Mouse (Mus musculus) c-Kit-positive CD71-positive TER-119-positive erythroid progenitor cells, embryonic 14.5 days (primary cell): ENCODE measurements around the gene Klf12.
A peak's percentile ranks its signal among the peaks of the same experiment; 100 is the strongest.

Source experiments
- DNase-seq: peaks from one replicate; pipeline ENCODE4 v3.0.0-alpha.2; 2013; ENCODE audit warnings: low spot score

Klf12 gene

DNA sequence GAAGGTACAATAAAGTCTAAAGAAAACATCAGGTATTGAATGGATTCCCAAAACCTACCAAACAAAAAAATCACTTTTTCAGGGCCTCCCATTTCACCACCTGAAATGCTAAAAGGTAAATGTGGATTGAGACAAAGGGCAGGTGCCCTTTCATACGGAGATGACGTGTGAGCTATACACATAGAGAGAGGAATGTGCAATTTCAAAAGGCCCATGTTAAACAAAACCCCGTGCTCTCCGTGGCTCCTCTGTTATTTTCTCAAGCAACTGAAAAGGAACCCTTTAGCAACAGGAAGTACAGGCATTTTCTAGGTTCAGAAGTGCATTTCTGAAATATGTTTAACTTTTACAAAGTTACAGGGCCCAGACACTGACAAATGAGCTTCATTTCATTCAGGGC is 399.4 kb downstream of the Klf12 start:
- DNase-seq: no peak

DNA sequence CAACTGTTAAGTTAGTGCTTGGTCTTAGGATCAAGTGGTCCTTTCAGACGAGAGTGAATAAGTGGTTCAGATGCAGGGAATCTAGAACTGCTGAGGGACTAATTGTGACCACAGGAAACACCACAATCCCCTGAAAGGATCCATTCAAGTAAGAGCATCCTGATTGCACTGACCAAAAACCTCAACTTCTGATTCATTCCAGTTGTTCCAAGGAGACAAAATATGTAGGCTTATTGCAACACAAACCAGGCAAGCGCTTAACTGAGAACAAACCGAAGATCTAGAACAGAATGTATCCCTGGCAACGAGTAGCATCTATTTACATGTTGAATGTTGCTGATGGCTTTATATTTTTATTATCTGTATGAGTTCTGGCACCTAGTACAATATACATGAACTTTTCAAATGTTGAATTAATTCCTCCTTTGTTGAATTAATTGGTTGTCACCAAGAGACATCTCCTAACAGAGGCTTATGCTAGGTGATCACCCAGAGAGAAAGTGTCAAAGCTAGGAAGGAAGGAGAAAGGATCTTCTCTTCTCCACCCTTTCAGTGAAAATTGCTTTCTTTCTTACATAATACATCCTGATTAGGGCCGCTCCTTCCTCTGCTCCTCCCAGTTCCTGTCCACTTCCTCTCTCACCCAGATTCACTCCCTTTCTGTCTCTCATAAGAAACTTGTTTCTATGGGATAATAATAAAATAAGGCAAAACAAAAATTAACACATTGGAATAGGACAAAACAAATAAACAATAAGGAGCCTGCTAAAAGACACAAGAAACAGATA is 407.5 kb downstream of the Klf12 start:
- DNase-seq: no peak

- no peak for DNase-seq
Observed at GRCm38 (mm10) chr14:99873725-99874124, 410.8 kb downstream of the Klf12 start.

DNA sequence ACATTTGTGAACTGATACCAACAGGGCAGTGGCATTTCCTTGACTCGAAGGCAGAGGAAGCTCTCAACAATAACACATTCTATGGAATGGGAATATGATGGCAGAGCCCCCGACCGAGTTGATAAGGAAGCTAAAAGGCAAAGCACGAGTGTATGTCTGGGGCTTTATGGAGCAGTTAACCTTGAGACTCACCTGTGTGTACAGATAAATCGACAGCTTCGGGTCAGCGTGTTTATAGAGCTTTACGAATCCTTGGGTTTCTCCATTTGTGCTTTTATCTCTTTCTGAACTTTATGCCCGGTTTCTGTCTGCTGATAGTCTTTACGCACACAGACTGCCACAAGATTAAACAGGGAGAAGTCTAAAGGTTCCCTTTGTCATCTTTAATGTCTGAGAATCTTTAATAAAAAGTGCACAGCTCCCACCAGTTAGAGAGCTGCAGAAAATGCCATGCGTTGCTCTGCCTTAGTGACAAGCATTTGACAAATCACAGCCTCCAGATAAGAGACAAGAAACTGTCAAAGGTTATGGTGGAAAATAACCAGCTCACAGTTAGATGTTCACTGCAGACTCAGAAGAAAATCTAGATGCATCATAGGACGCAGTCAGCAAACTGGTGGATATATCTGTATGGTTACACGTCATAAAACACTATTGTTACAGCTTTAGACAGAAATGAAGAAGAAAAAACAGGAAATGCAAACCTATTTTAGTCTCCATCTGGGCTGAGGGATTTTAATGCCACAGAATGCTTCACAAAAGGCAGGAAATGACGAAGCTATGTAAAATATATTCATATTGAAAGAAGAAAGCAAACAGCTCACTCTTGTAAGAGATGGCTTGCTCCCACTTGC is 428.1 kb downstream of the Klf12 start:
- no peak for DNase-seq

- DNase-seq: peak; percentile 31
Observed at GRCm38 (mm10) chr14:99854467-99854807, 430.0 kb downstream of the Klf12 start.

GRCm38 (mm10) chr14:99853769-99854466 is 430.6 kb downstream of the Klf12 start:
- peak; percentile 38 for DNase-seq

DNA sequence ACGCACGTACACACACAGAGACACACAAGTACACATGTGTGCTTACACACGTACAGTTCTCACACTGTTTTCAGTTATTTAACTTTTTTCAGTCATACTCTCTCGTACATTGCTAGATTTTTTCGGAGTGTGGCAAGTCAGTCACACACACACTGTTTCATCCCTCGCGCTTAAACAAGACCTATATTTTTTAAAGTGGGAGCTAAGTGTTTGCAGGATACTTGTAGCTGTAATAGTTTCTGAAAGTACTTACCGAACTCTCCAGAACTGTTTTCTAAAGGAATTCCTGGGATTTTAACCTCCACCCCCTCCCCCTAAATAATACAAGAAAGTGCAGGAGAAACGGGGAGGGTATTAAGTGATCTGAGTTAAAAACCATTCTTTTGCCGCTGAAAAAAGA is 434.1 kb downstream of the Klf12 start:
- no peak for DNase-seq

DNA sequence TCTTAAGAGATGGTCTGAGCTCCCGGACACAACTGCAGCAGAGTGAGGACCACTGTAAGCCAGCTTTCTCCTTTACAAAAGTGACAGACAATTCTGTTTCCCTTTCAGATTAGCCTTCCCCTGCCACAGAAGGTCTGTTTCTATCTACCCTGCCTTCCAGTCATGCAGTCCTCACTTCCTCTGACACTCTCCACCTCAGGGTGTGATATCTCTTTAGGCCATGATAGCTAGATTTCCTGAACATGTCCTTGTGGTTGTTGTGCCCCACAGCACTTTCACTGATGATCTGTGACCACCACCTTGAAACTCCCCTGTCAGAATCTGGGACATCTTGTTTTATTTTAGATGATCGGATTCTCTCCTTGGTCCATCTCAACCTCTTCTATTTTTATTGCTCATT is 437.0 kb downstream of the Klf12 start:
- no peak for DNase-seq

- no peak for DNase-seq
Observed at GRCm38 (mm10) chr14:99826713-99827112, 457.8 kb downstream of the Klf12 start.
